Mouse (Mus musculus) erythroblast, embryonic 14.5 days (primary cell): ENCODE results near the gene Tenm4.

Source experiments
- GATA1 ChIP-seq: IDR thresholded peaks from 2 replicates; pipeline ENCODE4 v1.6.1; 2012; ENCODE audit warnings: low read length, inconsistent platforms, mixed read lengths
- TAL1 ChIP-seq: IDR thresholded peaks from 3 replicates; pipeline ENCODE4 v1.6.1; 2012; ENCODE audit warnings: low read length, inconsistent platforms, mixed read lengths

- TF ChIP-seq GATA1, result no peak
- no peak for TF ChIP-seq TAL1
Observed at GRCm38 (mm10) chr7:96605316-96605715, 434.3 kb downstream of the Tenm4 start.
